Mouse (Mus musculus): ENCODE results near the gene 4932438A13Rik. TPM values are rescaled to one million over a fixed set of nuclear protein-coding genes. Genes with fewer than 3 reads are reported as not detected.

The 4932438A13Rik gene
- polyA plus RNA-seq, 1 experiment: 38.2 TPM

DNA sequence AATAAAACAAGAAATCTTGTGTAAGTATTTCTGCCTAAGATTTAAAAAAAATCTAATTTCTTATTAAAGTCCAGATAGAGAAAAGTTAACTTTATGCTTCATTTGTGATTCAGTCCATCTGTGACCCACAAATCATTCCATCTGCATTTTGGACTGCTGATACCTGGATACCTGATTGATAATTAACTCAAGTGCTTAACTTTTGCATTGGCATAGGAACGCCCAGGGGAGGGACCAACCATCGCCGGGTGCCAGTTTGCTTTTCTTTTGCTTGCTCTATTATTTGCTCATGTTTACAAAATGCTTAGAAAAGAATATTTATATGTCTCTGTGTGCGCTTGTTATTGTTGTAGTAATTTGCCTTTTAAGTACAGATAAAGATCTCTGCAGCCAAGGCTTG, 1.6 kb downstream of the 4932438A13Rik start:
- no peak overlapping the region for H3K4me3 ChIP-seq (ENCODE audit: low read depth, low read length)

DNA sequence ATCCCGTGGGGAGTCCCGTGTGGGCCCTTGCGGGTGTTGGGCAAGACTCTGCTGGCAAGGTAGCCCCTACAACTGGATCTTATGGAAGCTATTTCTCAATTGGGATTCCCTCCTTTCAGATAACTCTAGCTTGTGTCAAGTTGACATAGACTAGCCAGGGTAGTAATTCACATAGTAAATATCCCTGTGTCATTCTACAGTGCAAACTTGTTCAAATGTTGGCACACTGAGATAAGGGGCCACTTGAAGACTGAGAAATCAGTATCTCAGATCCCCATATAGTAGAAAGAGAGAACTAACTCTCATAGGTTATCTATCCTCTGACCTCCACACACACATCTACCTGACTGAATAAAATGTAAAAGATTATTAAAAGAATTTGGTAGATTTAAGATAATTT, 42.5 kb downstream of the 4932438A13Rik start:
- Histone ChIP-seq H3K27me3 (ENCODE audit: control insufficient read depth, insufficient read depth, low read length, poor library complexity, severe bottlenecking) (no peaks in the 10 kb centered on the region), H3K27ac (ENCODE audit: insufficient read depth, low read length) (no peak overlapping the region), H3K9me3 (replicated peaks; ENCODE audit: control insufficient read depth, insufficient read depth, low read length, poor library complexity, severe bottlenecking) (no peaks in the 10 kb centered on the region), H3K36me3 (ENCODE audit: control insufficient read depth, insufficient read depth, low read length, poor library complexity, severe bottlenecking) (no peaks in the 10 kb centered on the region), H3K9ac (ENCODE audit: low read depth, poor library complexity, severe bottlenecking) (no peak overlapping the region), H3K4me1 (ENCODE audit: control insufficient read depth, insufficient read depth, low read length) (no peaks in the 10 kb centered on the region), H3K4me3 (ENCODE audit: low read depth, low read length) (no peak overlapping the region)
- TF ChIP-seq POLR2A (IDR thresholded peaks at IDR 0.05; ENCODE audit: insufficient read depth, low read length) (no peak), CTCF (IDR thresholded peaks at IDR 0.05; ENCODE audit: low read depth, low read length) (no peak), EP300 (IDR thresholded peaks at IDR 0.05; ENCODE audit: insufficient read depth, low read depth, low read length) (no peak)

More for the DNA sequence above, 1.6 kb downstream of the 4932438A13Rik start:
- TF ChIP-seq CTCF (IDR thresholded peaks at IDR 0.05; ENCODE audit: low read depth, low read length): no peak
- no peak for TF ChIP-seq EP300 (IDR thresholded peaks at IDR 0.05; ENCODE audit: insufficient read depth, low read depth, low read length)
- no peak for TF ChIP-seq POLR2A (IDR thresholded peaks at IDR 0.05; ENCODE audit: insufficient read depth, low read length)
- no peaks in the 10 kb centered on the region for H3K9me3 ChIP-seq (replicated peaks; ENCODE audit: control insufficient read depth, insufficient read depth, low read length, poor library complexity, severe bottlenecking)
- no peak overlapping the region for H3K27ac ChIP-seq (ENCODE audit: insufficient read depth, low read length)
- no peak overlapping the region for H3K9ac ChIP-seq (ENCODE audit: low read depth, poor library complexity, severe bottlenecking)
- H3K36me3 ChIP-seq (ENCODE audit: control insufficient read depth, insufficient read depth, low read length, poor library complexity, severe bottlenecking): no peaks in the 10 kb centered on the region
- no peaks in the 10 kb centered on the region for H3K4me1 ChIP-seq (ENCODE audit: control insufficient read depth, insufficient read depth, low read length)
- H3K27me3 ChIP-seq (ENCODE audit: control insufficient read depth, insufficient read depth, low read length, poor library complexity, severe bottlenecking): no peaks in the 10 kb centered on the region

- H3K4me3 ChIP-seq (ENCODE audit: low read depth, low read length): no peak overlapping the region
- no peak for TF ChIP-seq POLR2A (IDR thresholded peaks at IDR 0.05; ENCODE audit: insufficient read depth, low read length)
- no peak for TF ChIP-seq EP300 (IDR thresholded peaks at IDR 0.05; ENCODE audit: insufficient read depth, low read depth, low read length)
- no peak for TF ChIP-seq CTCF (IDR thresholded peaks at IDR 0.05; ENCODE audit: low read depth, low read length)
These were observed 54.9 kb downstream of the 4932438A13Rik start for GRCm38 (mm10) chr3:36917832-36918231.

GRCm38 (mm10) chr3:36918322-36918721, 55.4 kb downstream of the 4932438A13Rik start:
- no peaks in the 10 kb centered on the region for H3K4me1 ChIP-seq (ENCODE audit: control insufficient read depth, insufficient read depth, low read length)

More at GRCm38 (mm10) chr3:36917832-36918231, 54.9 kb downstream of the 4932438A13Rik start:
- H3K9me3 ChIP-seq (replicated peaks; ENCODE audit: control insufficient read depth, insufficient read depth, low read length, poor library complexity, severe bottlenecking): peaks cover 7% of the 10 kb centered on the region; the same call in 1 of the 2 replicates
- no peak overlapping the region for H3K9ac ChIP-seq (ENCODE audit: low read depth, poor library complexity, severe bottlenecking)
- H3K36me3 ChIP-seq (ENCODE audit: control insufficient read depth, insufficient read depth, low read length, poor library complexity, severe bottlenecking): no peaks in the 10 kb centered on the region
- no peak overlapping the region for H3K27ac ChIP-seq (ENCODE audit: insufficient read depth, low read length)
- H3K4me1 ChIP-seq (ENCODE audit: control insufficient read depth, insufficient read depth, low read length): no peaks in the 10 kb centered on the region
- H3K27me3 ChIP-seq (ENCODE audit: control insufficient read depth, insufficient read depth, low read length, poor library complexity, severe bottlenecking): no peaks in the 10 kb centered on the region

DNA sequence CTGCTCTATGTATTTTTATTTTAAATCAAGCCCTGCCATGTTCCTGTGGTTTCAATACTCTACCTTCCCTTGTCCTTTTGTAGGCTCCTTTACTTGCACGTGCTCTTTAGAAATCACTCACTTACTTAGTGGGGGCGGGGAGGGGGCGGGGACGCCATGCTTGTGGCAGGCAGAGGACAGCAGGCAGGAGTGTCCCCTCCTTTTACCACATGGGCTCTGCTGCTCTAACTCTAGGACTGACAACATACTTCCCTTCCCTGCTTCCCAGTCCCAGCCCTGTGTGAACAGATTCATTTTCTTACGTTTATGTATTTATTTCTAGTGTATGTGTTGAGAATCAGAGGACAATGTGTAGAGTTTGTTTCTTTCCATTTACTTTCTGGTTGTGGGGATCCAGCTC, 78.7 kb downstream of the 4932438A13Rik start:
- Histone ChIP-seq H3K4me3 (ENCODE audit: low read depth, low read length) (no peak overlapping the region), H3K9me3 (replicated peaks; ENCODE audit: control insufficient read depth, insufficient read depth, low read length, poor library complexity, severe bottlenecking) (no peaks in the 10 kb centered on the region), H3K36me3 (ENCODE audit: control insufficient read depth, insufficient read depth, low read length, poor library complexity, severe bottlenecking) (no peaks in the 10 kb centered on the region), H3K27ac (ENCODE audit: insufficient read depth, low read length) (no peak overlapping the region), H3K4me1 (ENCODE audit: control insufficient read depth, insufficient read depth, low read length) (peaks cover 2% of the 10 kb centered on the region), H3K9ac (ENCODE audit: low read depth, poor library complexity, severe bottlenecking) (no peak overlapping the region), H3K27me3 (ENCODE audit: control insufficient read depth, insufficient read depth, low read length, poor library complexity, severe bottlenecking) (no peaks in the 10 kb centered on the region)
- TF ChIP-seq CTCF (IDR thresholded peaks at IDR 0.05; ENCODE audit: low read depth, low read length) (no peak), EP300 (IDR thresholded peaks at IDR 0.05; ENCODE audit: insufficient read depth, low read depth, low read length) (0 out of 2 replicates have a peak, but pooled peaks have one; percentile 15), POLR2A (IDR thresholded peaks at IDR 0.05; ENCODE audit: insufficient read depth, low read length) (no peak)

More at GRCm38 (mm10) chr3:36918322-36918721, 55.4 kb downstream of the 4932438A13Rik start:
- H3K9ac ChIP-seq (ENCODE audit: low read depth, poor library complexity, severe bottlenecking): no peak overlapping the region
- H3K27ac ChIP-seq (ENCODE audit: insufficient read depth, low read length): no peak overlapping the region
- H3K27me3 ChIP-seq (ENCODE audit: control insufficient read depth, insufficient read depth, low read length, poor library complexity, severe bottlenecking): no peaks in the 10 kb centered on the region
- TF ChIP-seq POLR2A (IDR thresholded peaks at IDR 0.05; ENCODE audit: insufficient read depth, low read length) (no peak), CTCF (IDR thresholded peaks at IDR 0.05; ENCODE audit: low read depth, low read length) (no peak), EP300 (IDR thresholded peaks at IDR 0.05; ENCODE audit: insufficient read depth, low read depth, low read length) (no peak)
- peaks cover 5% of the 10 kb centered on the region; the same call in 1 of the 2 replicates for H3K9me3 ChIP-seq (replicated peaks; ENCODE audit: control insufficient read depth, insufficient read depth, low read length, poor library complexity, severe bottlenecking)
- H3K36me3 ChIP-seq (ENCODE audit: control insufficient read depth, insufficient read depth, low read length, poor library complexity, severe bottlenecking): no peaks in the 10 kb centered on the region
- H3K4me3 ChIP-seq (ENCODE audit: low read depth, low read length): no peak overlapping the region

DNA sequence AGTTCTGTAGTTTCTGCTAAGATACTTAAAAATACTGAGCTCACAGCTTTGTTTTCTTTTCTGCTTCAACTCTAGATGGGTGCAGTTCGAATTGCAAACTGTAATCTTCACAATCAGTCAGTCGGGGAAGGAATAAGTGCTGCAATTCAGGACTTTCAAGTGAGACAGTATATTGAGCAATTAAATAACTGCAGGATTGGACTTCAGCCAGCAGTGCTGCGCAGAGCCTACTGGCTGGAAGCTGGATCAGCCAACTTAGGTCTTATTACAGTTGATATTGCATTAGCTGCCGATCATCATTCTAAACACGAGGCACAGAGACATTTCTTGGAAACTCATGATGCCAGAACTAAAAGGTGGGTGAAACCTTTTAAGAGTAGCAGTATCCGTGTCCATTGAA, 79.2 kb downstream of the 4932438A13Rik start:
- Histone ChIP-seq H3K36me3 (ENCODE audit: control insufficient read depth, insufficient read depth, low read length, poor library complexity, severe bottlenecking) (no peaks in the 10 kb centered on the region), H3K27me3 (ENCODE audit: control insufficient read depth, insufficient read depth, low read length, poor library complexity, severe bottlenecking) (no peaks in the 10 kb centered on the region), H3K4me3 (ENCODE audit: low read depth, low read length) (no peak overlapping the region), H3K27ac (ENCODE audit: insufficient read depth, low read length) (no peak overlapping the region), H3K9me3 (replicated peaks; ENCODE audit: control insufficient read depth, insufficient read depth, low read length, poor library complexity, severe bottlenecking) (no peaks in the 10 kb centered on the region), H3K4me1 (ENCODE audit: control insufficient read depth, insufficient read depth, low read length) (peaks cover 2% of the 10 kb centered on the region), H3K9ac (ENCODE audit: low read depth, poor library complexity, severe bottlenecking) (no peak overlapping the region)
- TF ChIP-seq POLR2A (IDR thresholded peaks at IDR 0.05; ENCODE audit: insufficient read depth, low read length): no peak
- TF ChIP-seq EP300 (IDR thresholded peaks at IDR 0.05; ENCODE audit: insufficient read depth, low read depth, low read length): no peak
- no peak for TF ChIP-seq CTCF (IDR thresholded peaks at IDR 0.05; ENCODE audit: low read depth, low read length)

Data from ES-Bruce4 (cell line).